Mouse (Mus musculus): Measurements from ENCODE around the gene Il4ra. TPM values are rescaled to one million over a fixed set of nuclear protein-coding genes. Genes with fewer than 3 reads are reported as not detected.

Il4ra gene
- polyA plus RNA-seq, 1 experiment from 2014 or later: 13.2 TPM

- Histone ChIP-seq H3K4me3 (replicated peaks) (no peak overlapping the region), H3K36me3 (no peaks in the 10 kb centered on the region), H3K4me1 (0 out of 2 replicates have a peak, but pooled peaks cover 5% of the 10 kb centered on the region), H3K4me2 (replicated peaks) (no peak overlapping the region), H3K9me3 (replicated peaks) (no peaks in the 10 kb centered on the region), H3K9ac (no peak overlapping the region), H3K27me3 (no peaks in the 10 kb centered on the region), H3K27ac (replicated peaks) (no peak overlapping the region)
- WGBS: 67% methylated on average over 11 of the region's 11 CpGs
- ATAC-seq (ENCODE audit: insufficient number of reproducible peaks, low FRiP score, low TSS enrichment, low read depth): no peak
Measured at GRCm38 (mm10) chr7:125601821-125602448, 50.0 kb downstream of the Il4ra start.

- no peak within 1 kb of the TSS for H3K9ac ChIP-seq
- H3K36me3 ChIP-seq: no peaks in the 10 kb centered on the region
- WGBS: 56% methylated on average over 11 of the region's 11 CpGs
- no peak within 1 kb of the TSS for H3K27ac ChIP-seq (replicated peaks)
- ATAC-seq (ENCODE audit: insufficient number of reproducible peaks, low FRiP score, low TSS enrichment, low read depth): no peak
- H3K4me2 ChIP-seq (replicated peaks): no peak within 1 kb of the TSS
- H3K4me1 ChIP-seq: 0 out of 2 replicates have a peak, but pooled peaks cover 5% of the 10 kb centered on the region
- no peak within 1 kb of the TSS for H3K4me3 ChIP-seq (replicated peaks)
- H3K27me3 ChIP-seq: no peaks in the 10 kb centered on the region
- H3K9me3 ChIP-seq (replicated peaks): no peaks in the 10 kb centered on the region
Measured at GRCm38 (mm10) chr7:125603185-125603631, 51.3 kb downstream of the Il4ra start, which contains the start of gene Il21r. TSS of gene Il21r (plus strand) at chr7:125603429.

GRCm38 (mm10) chr7:125604362-125605319, 52.7 kb downstream of the Il4ra start:
- 73% methylated on average over 12 of the region's 12 CpGs for WGBS

GRCm38 (mm10) chr7:125605725-125606139, 53.8 kb downstream of the Il4ra start:
- H3K4me3 ChIP-seq (replicated peaks): no peak overlapping the region
- no peaks in the 10 kb centered on the region for H3K27me3 ChIP-seq
- H3K4me2 ChIP-seq (replicated peaks): no peak overlapping the region
- H3K4me1 ChIP-seq: 0 out of 2 replicates have a peak, but pooled peaks cover 5% of the 10 kb centered on the region
- H3K36me3 ChIP-seq: no peaks in the 10 kb centered on the region
- 56% methylated on average over 4 of the region's 4 CpGs for WGBS
- H3K9me3 ChIP-seq (replicated peaks): no peaks in the 10 kb centered on the region
- ATAC-seq (ENCODE audit: insufficient number of reproducible peaks, low FRiP score, low TSS enrichment, low read depth): no peak
- no peak overlapping the region for H3K27ac ChIP-seq (replicated peaks)
- H3K9ac ChIP-seq: no peak overlapping the region

More at GRCm38 (mm10) chr7:125604362-125605319, 52.7 kb downstream of the Il4ra start:
- ATAC-seq (ENCODE audit: insufficient number of reproducible peaks, low FRiP score, low TSS enrichment, low read depth): no peak
- H3K27ac ChIP-seq (replicated peaks): no peak overlapping the region
- H3K4me2 ChIP-seq (replicated peaks): no peak overlapping the region
- H3K27me3 ChIP-seq: no peaks in the 10 kb centered on the region
- H3K36me3 ChIP-seq: no peaks in the 10 kb centered on the region
- H3K4me3 ChIP-seq (replicated peaks): no peak overlapping the region
- H3K4me1 ChIP-seq: 0 out of 2 replicates have a peak, but pooled peaks cover 5% of the 10 kb centered on the region
- no peak overlapping the region for H3K9ac ChIP-seq
- no peaks in the 10 kb centered on the region for H3K9me3 ChIP-seq (replicated peaks)

- no peaks in the 10 kb centered on the region for H3K9me3 ChIP-seq (replicated peaks)
- no peaks in the 10 kb centered on the region for H3K27me3 ChIP-seq
- H3K9ac ChIP-seq: no peak overlapping the region
- 80% methylated on average over 2 of the region's 2 CpGs for WGBS
- no peaks in the 10 kb centered on the region for H3K36me3 ChIP-seq
- no peak for ATAC-seq (ENCODE audit: insufficient number of reproducible peaks, low FRiP score, low TSS enrichment, low read depth)
- H3K27ac ChIP-seq (replicated peaks): no peak overlapping the region
- H3K4me1 ChIP-seq: 0 out of 2 replicates have a peak, but pooled peaks cover 5% of the 10 kb centered on the region
- H3K4me2 ChIP-seq (replicated peaks): no peak overlapping the region
- H3K4me3 ChIP-seq (replicated peaks): no peak overlapping the region
Measured at GRCm38 (mm10) chr7:125606265-125607164, 54.6 kb downstream of the Il4ra start.

- no peak overlapping the region for H3K4me3 ChIP-seq (replicated peaks)
- H3K27ac ChIP-seq (replicated peaks): no peak overlapping the region
- H3K4me1 ChIP-seq: 0 out of 2 replicates have a peak, but pooled peaks cover 5% of the 10 kb centered on the region
- ATAC-seq (ENCODE audit: insufficient number of reproducible peaks, low FRiP score, low TSS enrichment, low read depth): no peak
- WGBS: 58% methylated on average over 6 of the region's 6 CpGs
- no peaks in the 10 kb centered on the region for H3K9me3 ChIP-seq (replicated peaks)
- no peaks in the 10 kb centered on the region for H3K27me3 ChIP-seq
- no peaks in the 10 kb centered on the region for H3K36me3 ChIP-seq
- no peak overlapping the region for H3K4me2 ChIP-seq (replicated peaks)
- no peak overlapping the region for H3K9ac ChIP-seq
Measured at GRCm38 (mm10) chr7:125607384-125608182, 55.7 kb downstream of the Il4ra start.

GRCm38 (mm10) chr7:125608183-125608688, 56.3 kb downstream of the Il4ra start:
- Histone ChIP-seq H3K4me3 (replicated peaks) (no peak overlapping the region), H3K27ac (replicated peaks) (no peak overlapping the region), H3K9ac (no peak overlapping the region), H3K4me2 (replicated peaks) (no peak overlapping the region), H3K9me3 (replicated peaks) (no peaks in the 10 kb centered on the region), H3K36me3 (no peaks in the 10 kb centered on the region), H3K4me1 (0 out of 2 replicates have a peak, but pooled peaks cover 2% of the 10 kb centered on the region), H3K27me3 (no peaks in the 10 kb centered on the region)
- WGBS: 86% methylated on average over 4 of the region's 4 CpGs
- ATAC-seq (ENCODE audit: insufficient number of reproducible peaks, low FRiP score, low TSS enrichment, low read depth): no peak

- no peaks in the 10 kb centered on the region for H3K4me1 ChIP-seq
- H3K9me3 ChIP-seq (replicated peaks): no peaks in the 10 kb centered on the region
- no peak for ATAC-seq (ENCODE audit: insufficient number of reproducible peaks, low FRiP score, low TSS enrichment, low read depth)
- H3K36me3 ChIP-seq: no peaks in the 10 kb centered on the region
- H3K27me3 ChIP-seq: no peaks in the 10 kb centered on the region
- H3K9ac ChIP-seq: no peak overlapping the region
- no peak overlapping the region for H3K4me2 ChIP-seq (replicated peaks)
- 60% methylated on average over 5 of the region's 5 CpGs for WGBS
- H3K4me3 ChIP-seq (replicated peaks): no peak overlapping the region
- no peak overlapping the region for H3K27ac ChIP-seq (replicated peaks)
Measured at GRCm38 (mm10) chr7:125613579-125613978, 61.7 kb downstream of the Il4ra start.

GRCm38 (mm10) chr7:125615453-125615852, 63.5 kb downstream of the Il4ra start:
- WGBS: 87% methylated on average over 7 of the region's 7 CpGs
- Histone ChIP-seq H3K9me3 (replicated peaks) (no peaks in the 10 kb centered on the region), H3K4me1 (no peaks in the 10 kb centered on the region), H3K27ac (replicated peaks) (no peak overlapping the region), H3K9ac (no peak overlapping the region), H3K4me2 (replicated peaks) (no peak overlapping the region), H3K36me3 (no peaks in the 10 kb centered on the region), H3K27me3 (no peaks in the 10 kb centered on the region), H3K4me3 (replicated peaks) (no peak overlapping the region)
- ATAC-seq (ENCODE audit: insufficient number of reproducible peaks, low FRiP score, low TSS enrichment, low read depth): no peak

- WGBS: 71% methylated on average over 7 of the region's 7 CpGs
- H3K4me3 ChIP-seq (replicated peaks): no peak overlapping the region
- H3K27me3 ChIP-seq: no peaks in the 10 kb centered on the region
- no peak overlapping the region for H3K27ac ChIP-seq (replicated peaks)
- H3K4me2 ChIP-seq (replicated peaks): no peak overlapping the region
- no peaks in the 10 kb centered on the region for H3K4me1 ChIP-seq
- H3K36me3 ChIP-seq: no peaks in the 10 kb centered on the region
- no peak overlapping the region for H3K9ac ChIP-seq
- no peaks in the 10 kb centered on the region for H3K9me3 ChIP-seq (replicated peaks)
- ATAC-seq (ENCODE audit: insufficient number of reproducible peaks, low FRiP score, low TSS enrichment, low read depth): no peak
Measured at GRCm38 (mm10) chr7:125618016-125618415, 66.1 kb downstream of the Il4ra start.
